Mouse (Mus musculus) C2C12 (cell line): ENCODE data around the gene Parl. TPM values are rescaled to one million over a fixed set of nuclear protein-coding genes. Genes with fewer than 3 reads are reported as not detected.

Experiments used
- H3K27me3 ChIP-seq: one replicate; pipeline ENCODE4 v1.6.1; 2011; ENCODE audit not compliant: control insufficient read depth, insufficient read depth, insufficient read length
- H3K36me3 ChIP-seq: one replicate; pipeline ENCODE4 v1.6.1; 2011; ENCODE audit not compliant: control insufficient read depth, insufficient read depth
- H3K4me3 ChIP-seq: one replicate; pipeline ENCODE4 v1.5.1; 2011; ENCODE audit warnings: mild to moderate bottlenecking, control low read depth; ENCODE audit not compliant: poor library complexity, insufficient read depth, severe bottlenecking
- H3K79me2 ChIP-seq: one replicate; pipeline ENCODE4 v1.6.1; 2011; ENCODE audit not compliant: control insufficient read depth, insufficient read depth
- H3K79me3 ChIP-seq: one replicate; pipeline ENCODE4 v1.6.1; 2011; ENCODE audit warnings: low read depth, control low read depth
- H3ac ChIP-seq: one replicate; pipeline ENCODE3; 2011; ENCODE audit warnings: low read depth; ENCODE audit not compliant: control insufficient read depth, insufficient read length
- CEBPB ChIP-seq: IDR thresholded peaks from one replicate; pipeline ENCODE4 v1.6.1; 2011; ENCODE audit warnings: low read depth, mild to moderate bottlenecking, control low read depth, moderate library complexity
- CTCF ChIP-seq: IDR thresholded peaks from one replicate; pipeline ENCODE4 v1.5.1; 2011; ENCODE audit not compliant: control insufficient read depth, insufficient read depth, insufficient read length
- FOSL1 ChIP-seq: IDR thresholded peaks from one replicate; pipeline ENCODE4 v1.8.0; 2011; ENCODE audit warnings: mild to moderate bottlenecking, low read length; ENCODE audit not compliant: poor library complexity, insufficient read depth, severe bottlenecking
- MAX ChIP-seq: IDR thresholded peaks from one replicate; pipeline ENCODE4 v1.6.1; 2011; ENCODE audit warnings: mild to moderate bottlenecking, control low read depth
- MYOD1 ChIP-seq: IDR thresholded peaks from one replicate; pipeline ENCODE4 v1.6.1; 2011; ENCODE audit warnings: low read depth; ENCODE audit not compliant: control insufficient read depth, insufficient read length
- MYOG ChIP-seq: IDR thresholded peaks from one replicate; pipeline ENCODE4 v1.6.1; 2011; ENCODE audit not compliant: control insufficient read depth, insufficient read length; ENCODE audit errors: extremely low read depth
- USF1 ChIP-seq: IDR thresholded peaks from one replicate; pipeline ENCODE4 v1.6.1; 2011; ENCODE audit warnings: low read depth, mild to moderate bottlenecking, control low read depth, moderate library complexity
- polyA plus RNA-seq: library from polyadenylated mRNA; unstranded; fragments of >200 nt; fragmentation: generic; extraction: Trizol; gene quantifications from one replicate; pipeline ENCODE4 v1.2.1, GENCODE M21; 2012; ENCODE audit warnings: missing spikeins

The Parl gene
- polyA plus RNA-seq, 1 experiment = 179 TPM

- H3ac ChIP-seq = no peak within 1 kb of the TSS
- no peaks in the 10 kb centered on the region for H3K79me2 ChIP-seq
- no peak within 1 kb of the TSS for H3K4me3 ChIP-seq
- H3K79me3 ChIP-seq = no peaks in the 10 kb centered on the region
- H3K27me3 ChIP-seq = no peaks in the 10 kb centered on the region
- TF ChIP-seq CTCF (no peak), FOSL1 (no peak), MYOG (no peak), MYOD1 (no peak)
- peaks cover 17% of the 10 kb centered on the region for H3K36me3 ChIP-seq
Measured at GRCm38 (mm10) chr16:20325286-20325685, 23.1 kb upstream of the Parl start, which contains the start of gene Cyp2ab1. Gene Cyp2ab1, minus strand, starts transcription at chr16:20325404.

GRCm38 (mm10) chr16:20323907-20324306 lies 21.7 kb upstream of the Parl start:
- Histone ChIP-seq H3K36me3 (peaks cover 4% of the 10 kb centered on the region), H3K79me2 (no peaks in the 10 kb centered on the region), H3ac (no peak overlapping the region), H3K79me3 (no peaks in the 10 kb centered on the region), H3K27me3 (no peaks in the 10 kb centered on the region), H3K4me3 (no peak overlapping the region)
- TF ChIP-seq MYOD1 (no peak), USF1 (no peak), FOSL1 (no peak), MYOG (no peak), CTCF (no peak), MAX (no peak), CEBPB (no peak)

DNA sequence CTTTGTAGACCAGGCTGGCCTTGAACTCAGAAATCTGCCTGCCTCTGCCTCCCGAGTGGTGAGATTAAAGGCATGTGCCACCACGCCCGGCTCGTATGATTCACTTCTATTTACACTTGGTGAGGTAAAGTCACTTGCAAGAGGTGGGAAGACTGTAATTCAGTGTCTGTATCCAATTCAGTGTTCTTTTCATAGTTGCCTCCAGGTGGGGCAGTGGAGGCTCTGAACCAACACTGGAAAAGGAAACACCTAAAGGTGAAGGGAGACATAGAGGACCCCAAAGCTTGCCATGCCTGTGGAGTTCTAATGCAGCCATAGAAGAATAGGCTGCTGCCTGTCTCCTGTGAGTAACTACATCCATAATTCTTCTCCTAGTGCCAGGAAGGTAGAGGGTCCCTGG lies 20.1 kb upstream of the Parl start:
- Histone ChIP-seq H3K4me3 (no peak overlapping the region), H3K79me3 (no peaks in the 10 kb centered on the region), H3K79me2 (no peaks in the 10 kb centered on the region), H3ac (no peak overlapping the region), H3K36me3 (no peaks in the 10 kb centered on the region), H3K27me3 (no peaks in the 10 kb centered on the region)
- TF ChIP-seq MYOD1 (no peak), CTCF (no peak), FOSL1 (no peak), USF1 (no peak), MAX (no peak), CEBPB (no peak), MYOG (no peak)

DNA sequence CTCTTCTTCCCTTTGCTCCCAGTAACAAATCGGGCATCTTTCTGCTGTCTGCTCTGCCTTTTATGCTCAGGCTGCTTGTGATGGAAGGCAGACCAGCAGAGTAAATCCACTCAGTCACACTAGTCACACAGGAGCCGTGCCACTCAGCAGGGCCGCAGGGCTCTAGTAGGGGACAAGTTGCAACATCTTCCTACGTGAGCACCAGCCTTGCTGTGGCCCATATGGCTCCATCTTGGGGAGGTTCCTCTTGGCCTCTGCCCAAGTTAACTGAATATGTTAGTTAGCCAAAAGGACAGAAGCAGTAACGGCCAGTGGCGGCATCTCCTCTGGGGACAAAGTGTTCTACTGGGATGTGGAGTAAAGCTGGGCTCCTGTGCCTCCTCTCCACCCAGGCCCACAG lies 14.6 kb upstream of the Parl start:
- no peaks in the 10 kb centered on the region for H3K27me3 ChIP-seq
- H3K36me3 ChIP-seq = no peaks in the 10 kb centered on the region
- no peak overlapping the region for H3K4me3 ChIP-seq
- TF ChIP-seq FOSL1 = no peak
- no peak for TF ChIP-seq USF1
- no peak for TF ChIP-seq MAX
- no peak for TF ChIP-seq CEBPB
- no peak for TF ChIP-seq MYOD1
- no peak for TF ChIP-seq MYOG
- no peak for TF ChIP-seq CTCF
- H3K79me2 ChIP-seq = no peaks in the 10 kb centered on the region
- H3K79me3 ChIP-seq = no peaks in the 10 kb centered on the region
- no peak overlapping the region for H3ac ChIP-seq

DNA sequence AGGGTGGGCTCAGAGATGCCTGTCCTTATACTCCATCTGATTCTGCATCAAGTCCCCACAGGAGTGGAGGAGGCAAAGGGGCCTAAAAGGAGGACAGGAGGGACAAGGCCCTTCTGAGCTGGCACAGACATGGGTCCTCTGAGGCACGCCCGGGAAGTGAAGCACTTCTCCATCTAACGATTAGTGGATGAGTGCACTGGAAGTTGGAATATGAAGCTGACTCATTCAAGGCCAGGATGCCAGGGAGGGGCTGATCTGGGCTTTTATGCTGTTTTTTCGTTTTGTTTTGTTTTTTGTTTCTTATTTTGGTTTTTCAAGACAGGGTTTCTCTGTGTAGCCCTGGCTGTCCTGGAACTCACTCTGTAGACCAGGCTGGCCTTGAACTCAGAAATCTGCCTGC lies 13.1 kb upstream of the Parl start:
- no peak for TF ChIP-seq MYOD1
- TF ChIP-seq MAX = no peak
- TF ChIP-seq FOSL1 = no peak
- TF ChIP-seq MYOG = no peak
- no peak for TF ChIP-seq CTCF
- no peak for TF ChIP-seq USF1
- TF ChIP-seq CEBPB = no peak
- no peak overlapping the region for H3ac ChIP-seq
- no peaks in the 10 kb centered on the region for H3K79me3 ChIP-seq
- no peaks in the 10 kb centered on the region for H3K36me3 ChIP-seq
- no peaks in the 10 kb centered on the region for H3K27me3 ChIP-seq
- H3K79me2 ChIP-seq = no peaks in the 10 kb centered on the region
- H3K4me3 ChIP-seq = no peak overlapping the region

DNA sequence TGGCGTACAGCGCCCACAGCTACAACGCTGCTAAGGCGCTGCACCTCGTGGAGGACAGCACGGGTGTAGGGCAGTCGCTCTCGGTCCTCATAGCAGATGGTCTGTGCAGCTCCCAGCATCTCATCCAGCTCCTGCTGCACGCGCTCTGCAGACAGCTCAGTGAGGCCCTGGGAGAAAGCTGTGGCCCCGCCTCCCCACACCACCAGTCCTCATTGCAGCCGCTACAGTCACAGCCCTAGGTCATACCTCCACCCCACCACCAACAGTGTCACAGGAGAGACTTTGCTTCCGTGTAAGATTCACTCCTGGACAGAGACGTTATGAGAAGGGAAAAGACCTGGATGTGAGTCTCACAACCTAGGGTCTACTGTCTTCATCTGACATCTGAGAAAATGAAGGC lies 10.1 kb upstream of the Parl start:
- no peaks in the 10 kb centered on the region for H3K79me2 ChIP-seq
- TF ChIP-seq MAX = no peak
- no peak for TF ChIP-seq FOSL1
- TF ChIP-seq MYOD1 = no peak
- no peak for TF ChIP-seq CTCF
- TF ChIP-seq MYOG = no peak
- no peak for TF ChIP-seq CEBPB
- no peak for TF ChIP-seq USF1
- H3K4me3 ChIP-seq = no peak overlapping the region
- H3K36me3 ChIP-seq = no peaks in the 10 kb centered on the region
- H3ac ChIP-seq = no peak overlapping the region
- H3K27me3 ChIP-seq = no peaks in the 10 kb centered on the region
- H3K79me3 ChIP-seq = no peaks in the 10 kb centered on the region
